Mouse (Mus musculus) lung, adult 2 months (tissue): ENCODE data around the gene P4hb. TPM values are rescaled to one million over a fixed set of nuclear protein-coding genes. Genes with fewer than 3 reads are reported as not detected.
A peak's percentile ranks its signal among the peaks of the same experiment; 100 is the strongest.

Experiments used
- DNase-seq: peaks from one replicate; pipeline ENCODE4 v3.0.0; 2022
- H3K4me1 ChIP-seq: fragments of 200-500 bp; 2 replicates; pipeline ENCODE4 v1.6.1; 2011; ENCODE audit warnings: low read length; ENCODE audit not compliant: control insufficient read depth, insufficient read depth
- H3K4me3 ChIP-seq: fragments of 200-500 bp; replicated peaks from 2 replicates; pipeline ENCODE3; 2011; ENCODE audit warnings: low read depth, mild to moderate bottlenecking, control low read depth, low read length; ENCODE audit errors: extremely low read depth
- CTCF ChIP-seq: fragments of 200-500 bp; IDR thresholded peaks from 2 replicates; pipeline ENCODE4 v1.5.1; 2011; ENCODE audit warnings: mild to moderate bottlenecking, low read length, control low read depth; ENCODE audit not compliant: insufficient read depth
- POLR2A ChIP-seq: fragments of 200-500 bp; IDR thresholded peaks from 2 replicates; pipeline ENCODE4 v1.6.1; 2011; ENCODE audit warnings: low read depth, mild to moderate bottlenecking, control low read depth, low read length, borderline replicate concordance; ENCODE audit errors: extremely low read depth
- WGBS: fragments of 180-500 bp; shearing (Covaris S2); methylation state at CpG from one replicate; pipeline ENCODE4 v1.1.7; 2018; 5-methylcytosine and 5-hydroxymethylcytosine counted together
- polyA plus RNA-seq: library from polyadenylated mRNA; depleted of rRNA; stranded (reverse); fragments of >200 nt; gene quantifications from 2 replicates; pipeline ENCODE4 v1.2.3, GENCODE M21; 2012

Gene P4hb
- polyA plus RNA-seq, 1 experiment: 254 TPM

DNA sequence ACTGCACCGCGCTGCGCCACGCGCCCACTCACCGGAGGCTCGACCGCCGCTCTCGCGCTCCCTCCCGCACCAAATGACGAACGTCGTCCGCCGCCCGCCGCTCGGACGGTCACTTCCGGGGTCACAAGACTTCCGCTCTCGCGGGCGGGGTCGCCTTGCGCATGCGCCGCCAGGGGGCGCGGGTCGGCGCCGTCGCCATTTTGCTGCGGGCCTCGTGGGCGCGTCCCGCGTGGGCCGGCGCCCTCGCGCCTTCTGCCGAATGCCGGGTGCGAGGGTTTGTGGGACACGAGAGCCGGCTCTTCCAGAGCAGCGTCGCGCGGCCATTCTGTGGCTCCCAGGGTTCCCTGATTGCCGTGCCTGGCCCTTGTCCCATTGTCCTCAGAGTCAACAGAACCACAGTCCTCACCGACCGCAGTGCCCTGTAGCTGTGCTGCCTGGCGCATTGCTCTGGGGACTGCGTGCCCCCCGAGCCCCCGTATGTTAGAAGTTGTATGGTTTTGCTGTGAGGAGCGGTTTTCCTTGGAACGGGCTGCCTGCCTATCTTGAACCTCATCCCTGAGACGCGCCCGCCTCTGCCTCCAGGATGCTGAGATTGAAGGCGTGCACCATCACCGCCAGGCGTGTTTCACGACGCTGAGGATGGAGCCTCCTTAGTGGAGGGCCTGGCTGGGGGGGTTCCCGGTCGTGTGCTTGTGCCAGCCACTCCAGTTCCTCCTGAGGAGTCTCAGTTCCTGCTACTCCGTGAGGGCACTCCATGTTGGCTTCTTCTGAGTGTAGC lies 8.6 kb upstream of the P4hb start, which contains the start of gene Arhgdia:
Gene Arhgdia (minus strand): TSS at position 135 of the 778 bp plus-strand sequence.
- DNase-seq: peak; percentile 89
- 2% methylated on average over 69 of the region's 75 CpGs for WGBS
- TF ChIP-seq POLR2A (peak; percentile 92), CTCF (no peak)

DNA sequence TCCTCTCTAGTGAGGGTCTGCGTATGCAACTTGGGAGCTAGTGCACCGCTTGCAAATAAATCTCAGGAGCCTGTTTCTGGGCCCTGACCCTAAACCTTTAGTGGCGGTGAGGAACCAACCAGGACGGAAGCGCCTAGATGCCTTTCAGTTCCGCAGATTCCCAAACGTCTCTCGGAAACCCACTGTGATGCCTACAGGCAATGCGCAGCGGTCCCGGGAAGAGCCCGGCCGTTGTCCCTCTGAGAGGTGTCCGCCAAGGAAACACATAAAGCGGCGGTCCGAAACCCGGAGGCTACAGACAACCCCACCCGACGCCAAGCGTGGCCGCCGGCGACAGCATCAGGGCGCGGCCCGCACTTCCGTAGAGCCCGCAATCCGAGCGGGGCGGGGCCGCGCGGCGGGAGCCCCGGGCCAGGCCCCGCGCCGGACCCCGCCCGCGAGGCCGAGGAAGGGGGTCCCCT lies 7.8 kb upstream of the P4hb start:
- no peak for TF ChIP-seq POLR2A
- no peak for TF ChIP-seq CTCF
- WGBS: under 1% methylated on average over 35 of the region's 44 CpGs
- DNase-seq: peak; percentile 58
- peak overlapping the region; percentile 97 for H3K4me3 ChIP-seq
- H3K4me1 ChIP-seq: peaks cover 17% of the 10 kb centered on the region

More for the DNA sequence above, 8.6 kb upstream of the P4hb start, which contains the start of gene Arhgdia:
- Histone ChIP-seq H3K4me3 (peak within 1 kb of the TSS; percentile 97), H3K4me1 (peaks cover 17% of the 10 kb centered on the region)

DNA sequence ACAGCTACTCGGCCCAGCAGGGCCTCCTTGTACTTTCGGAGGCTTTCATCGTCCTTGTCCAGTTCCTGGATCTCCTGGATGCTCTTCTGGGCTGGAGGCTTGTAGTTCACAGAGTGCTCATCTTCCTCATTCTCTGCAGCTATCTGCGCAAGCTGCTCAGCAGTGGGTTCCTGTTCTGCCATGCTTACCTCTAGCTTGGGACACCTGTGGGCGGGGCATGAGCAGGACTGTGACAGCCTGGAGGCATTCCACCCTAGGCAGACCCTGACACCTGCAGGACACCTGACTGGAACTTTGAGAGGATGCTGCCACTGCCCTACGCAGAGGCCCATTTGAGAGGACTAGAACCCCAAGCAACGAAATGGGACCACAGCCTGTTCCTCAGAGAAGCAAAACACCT lies 7.1 kb upstream of the P4hb start:
- WGBS: 32% methylated on average over 7 of the region's 7 CpGs
- peak; percentile 45 for DNase-seq

DNA sequence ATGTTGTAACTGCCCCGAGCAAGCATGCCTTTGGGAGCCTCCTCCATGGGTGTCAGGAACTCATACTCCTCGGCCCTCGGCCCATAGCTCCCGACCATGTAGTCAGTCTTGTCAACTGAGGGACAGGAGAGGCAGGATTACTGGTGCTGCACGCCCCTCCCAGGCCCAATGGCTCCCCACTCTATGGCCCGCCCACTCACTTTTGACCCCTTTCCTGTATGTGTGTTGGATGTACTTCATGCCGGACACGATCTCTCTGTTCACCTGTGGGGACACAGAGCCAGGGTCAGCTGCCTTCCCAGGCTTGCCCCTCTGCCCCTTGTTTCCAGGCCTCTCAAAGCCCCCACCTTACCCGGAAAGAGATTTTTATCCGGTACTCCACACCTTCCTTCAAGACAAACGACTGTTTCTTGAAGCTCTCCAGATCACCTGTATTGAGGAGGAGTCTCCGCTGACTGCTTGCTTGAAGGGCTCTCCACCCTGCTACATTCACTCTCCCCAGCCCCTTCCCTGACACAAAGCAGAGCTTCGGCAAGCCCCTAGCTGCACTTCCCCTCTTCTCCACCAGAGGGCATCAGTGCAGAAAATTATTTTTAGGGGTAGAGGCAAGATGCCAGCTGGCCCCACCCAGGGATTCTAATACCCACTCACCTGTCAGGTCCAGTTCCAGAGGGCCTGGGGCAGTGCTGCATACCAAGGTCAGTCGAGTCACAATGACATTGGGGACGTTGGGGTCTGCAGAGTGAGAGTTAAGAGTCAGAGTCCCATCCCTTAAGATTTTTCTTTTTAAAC lies 6.5 kb upstream of the P4hb start:
- 44% methylated on average over 15 of the region's 15 CpGs for WGBS
- H3K4me3 ChIP-seq: peak overlapping the region; percentile 36
- peaks cover 17% of the 10 kb centered on the region for H3K4me1 ChIP-seq
- DNase-seq: peak; percentile 78
- TF ChIP-seq POLR2A (no peak), CTCF (peak; percentile 75)

More for the DNA sequence above, 7.1 kb upstream of the P4hb start:
- TF ChIP-seq POLR2A (no peak), CTCF (no peak)
- Histone ChIP-seq H3K4me3 (peak overlapping the region; percentile 97), H3K4me1 (peaks cover 17% of the 10 kb centered on the region)

DNA sequence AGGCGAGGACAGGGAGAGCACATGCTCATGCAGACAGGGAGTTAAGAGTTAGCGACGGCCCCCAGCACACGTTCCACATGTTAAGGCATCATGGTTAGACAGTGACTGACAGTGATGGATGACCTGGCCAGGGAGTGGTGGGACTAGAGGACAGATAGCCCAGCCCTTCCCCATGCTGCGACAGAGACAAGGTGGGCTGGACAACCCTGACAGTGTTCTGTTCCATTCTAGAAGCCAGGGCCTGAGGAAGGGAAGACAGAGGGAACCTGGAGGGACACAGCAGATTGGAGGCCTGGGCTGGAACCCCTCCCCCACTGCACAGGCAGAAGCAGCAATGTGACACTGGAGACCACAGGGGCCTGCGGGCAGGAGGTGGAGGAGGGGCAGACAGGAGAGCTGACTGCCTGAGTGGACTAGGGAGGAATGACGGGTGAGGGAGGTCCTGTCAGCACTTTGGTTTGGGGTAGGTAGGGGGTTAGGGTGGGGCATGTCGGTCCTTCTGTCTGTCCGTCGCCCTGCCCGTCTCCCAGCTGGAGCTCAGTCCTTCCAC lies 5.7 kb upstream of the P4hb start:
- 80% methylated on average over 11 of the region's 11 CpGs for WGBS
- H3K4me3 ChIP-seq: no peak overlapping the region
- peaks cover 20% of the 10 kb centered on the region for H3K4me1 ChIP-seq
- 0 out of 2 replicates have a peak, but pooled peaks have one; percentile 6 for TF ChIP-seq POLR2A
- no peak for TF ChIP-seq CTCF
- no peak for DNase-seq

DNA sequence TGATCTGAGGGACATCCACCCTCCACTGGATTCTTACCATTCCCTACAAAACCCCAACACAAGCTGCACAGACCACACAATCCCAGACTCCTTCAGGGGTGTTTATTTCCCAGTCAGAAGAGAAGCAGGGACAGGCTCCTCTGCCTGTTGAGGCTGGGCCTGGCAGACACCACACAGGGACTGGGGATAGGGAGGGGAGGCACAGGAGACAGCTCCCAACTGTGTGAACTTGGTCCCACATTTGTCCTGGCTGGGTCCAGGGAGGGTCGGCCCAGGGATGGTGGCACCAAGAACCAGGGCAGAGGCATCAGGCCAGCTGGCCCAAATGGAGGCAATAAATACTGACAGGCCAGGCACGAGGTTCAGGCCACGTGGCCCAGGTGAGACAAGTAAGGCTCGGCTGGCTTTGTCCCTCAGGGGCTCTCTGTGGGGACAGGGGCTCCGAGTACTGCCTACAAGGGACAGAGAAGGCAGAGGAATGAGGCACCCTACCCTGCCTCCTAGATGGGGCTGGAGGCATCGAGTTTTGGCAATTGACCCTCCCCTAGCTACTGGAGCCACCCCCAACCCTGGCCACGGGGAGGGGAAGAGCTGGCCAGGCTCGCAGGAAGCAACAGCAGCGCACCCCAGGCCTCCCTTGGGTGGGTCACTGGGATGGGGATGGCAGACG lies 5.1 kb upstream of the P4hb start:
- H3K4me1 ChIP-seq: peaks cover 20% of the 10 kb centered on the region
- DNase-seq: no peak
- TF ChIP-seq POLR2A: no peak
- TF ChIP-seq CTCF: no peak
- H3K4me3 ChIP-seq: no peak overlapping the region
- WGBS: 76% methylated on average over 10 of the region's 10 CpGs

DNA sequence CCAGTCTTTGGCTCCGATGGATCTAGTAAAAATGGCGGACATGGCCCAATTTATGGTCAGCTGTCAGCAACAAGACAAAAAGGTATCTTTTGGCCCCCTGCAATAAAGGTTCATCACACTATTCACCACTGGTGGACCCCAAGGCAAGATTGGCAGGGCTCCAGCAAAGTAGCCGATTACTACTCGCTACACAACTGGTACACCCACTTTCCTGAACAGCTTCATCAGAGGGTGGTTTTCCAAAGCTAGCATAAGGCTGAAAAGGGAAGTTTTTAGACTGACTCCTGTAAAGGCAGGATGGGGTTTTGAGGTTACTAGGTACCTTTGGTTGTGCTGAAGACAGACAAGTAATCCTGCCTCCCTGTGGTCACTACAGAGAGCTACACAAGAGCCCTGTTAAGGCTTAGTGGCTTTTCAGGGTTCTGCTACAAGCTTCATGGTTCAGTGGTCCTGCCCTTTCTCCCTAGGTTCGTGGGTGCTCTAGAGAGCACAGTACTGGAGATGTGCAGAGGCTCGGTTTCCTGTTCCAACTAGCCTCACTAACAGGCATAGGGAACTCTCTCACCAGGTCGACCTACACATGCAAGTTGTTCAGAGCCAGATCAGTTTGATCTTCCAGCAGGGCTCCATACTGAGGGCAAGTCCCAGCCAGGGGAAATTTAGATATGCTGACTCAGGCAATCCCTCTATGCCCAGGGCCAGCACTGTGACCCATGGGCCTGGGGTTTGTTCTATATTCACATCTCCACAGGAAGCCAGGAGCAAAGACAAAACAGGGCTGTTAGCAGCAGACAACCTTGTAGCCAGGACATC lies 4.4 kb upstream of the P4hb start:
- Histone ChIP-seq H3K4me1 (peaks cover 20% of the 10 kb centered on the region), H3K4me3 (no peak overlapping the region)
- 79% methylated on average over 7 of the region's 7 CpGs for WGBS
- DNase-seq: no peak
- TF ChIP-seq POLR2A (no peak), CTCF (no peak)

DNA sequence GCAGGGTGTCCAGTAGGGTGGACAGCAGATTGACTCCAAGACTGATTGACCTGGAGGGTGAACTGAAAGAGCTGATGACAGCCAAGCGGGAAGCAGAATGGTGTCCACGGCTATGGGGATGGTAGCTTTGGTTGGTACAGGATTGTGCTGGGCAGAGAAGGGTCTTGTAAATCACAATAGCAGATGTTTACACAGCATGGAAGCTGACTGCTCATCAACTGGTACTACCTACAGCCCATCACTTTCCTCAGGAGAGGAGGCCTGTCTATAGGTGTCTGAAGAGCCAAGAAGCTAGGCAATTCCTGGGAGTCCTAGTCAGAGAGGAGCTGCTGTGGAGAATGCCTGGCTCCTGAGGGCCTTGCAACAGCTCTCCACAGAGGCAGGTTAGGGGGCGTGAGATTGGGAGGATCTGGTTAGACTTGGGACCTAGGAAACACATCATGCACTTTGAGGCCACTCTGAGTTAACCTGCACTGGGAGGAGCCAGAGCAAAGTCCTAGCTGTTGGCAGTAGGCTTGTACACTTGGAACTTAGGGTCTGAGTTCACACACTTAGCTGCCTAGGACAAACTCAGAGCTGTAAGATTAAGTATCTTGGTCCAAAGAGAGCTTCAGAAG lies 3.4 kb upstream of the P4hb start:
- Histone ChIP-seq H3K4me1 (peaks cover 23% of the 10 kb centered on the region), H3K4me3 (no peak overlapping the region)
- no peak for TF ChIP-seq CTCF
- TF ChIP-seq POLR2A: 0 out of 2 replicates have a peak, but pooled peaks have one; percentile 5
- WGBS: 81% methylated on average over 3 of the region's 3 CpGs
- DNase-seq: no peak
